Mouse (Mus musculus) retina, postnatal 1 day (tissue): ENCODE data around the gene Med12l.
A peak's percentile ranks its signal among the peaks of the same experiment; 100 is the strongest.

Source experiments
- DNase-seq: peaks from one replicate; pipeline ENCODE4 v3.0.0-alpha.2; 2012

Med12l gene

DNA sequence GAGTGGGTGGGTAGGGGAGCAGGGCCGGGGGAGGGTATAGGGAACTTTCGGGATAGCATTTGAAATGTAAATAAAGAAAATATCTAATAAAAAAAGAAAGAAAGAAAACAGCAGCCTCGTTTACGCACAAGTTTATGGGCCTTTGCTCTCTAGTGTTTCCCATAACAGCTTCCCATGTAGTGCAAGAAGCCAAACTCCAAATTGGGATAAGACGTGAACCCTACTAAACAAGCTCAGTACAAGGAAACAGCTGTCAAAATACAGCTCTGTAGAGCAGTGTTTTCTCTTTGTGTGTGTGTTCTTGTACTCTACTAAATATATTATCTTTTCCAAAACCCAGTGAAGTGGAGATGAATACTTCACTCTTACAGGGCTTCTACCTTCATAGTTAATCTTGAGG is 139.6 kb downstream of the Med12l start:
- DNase-seq = no peak

DNA sequence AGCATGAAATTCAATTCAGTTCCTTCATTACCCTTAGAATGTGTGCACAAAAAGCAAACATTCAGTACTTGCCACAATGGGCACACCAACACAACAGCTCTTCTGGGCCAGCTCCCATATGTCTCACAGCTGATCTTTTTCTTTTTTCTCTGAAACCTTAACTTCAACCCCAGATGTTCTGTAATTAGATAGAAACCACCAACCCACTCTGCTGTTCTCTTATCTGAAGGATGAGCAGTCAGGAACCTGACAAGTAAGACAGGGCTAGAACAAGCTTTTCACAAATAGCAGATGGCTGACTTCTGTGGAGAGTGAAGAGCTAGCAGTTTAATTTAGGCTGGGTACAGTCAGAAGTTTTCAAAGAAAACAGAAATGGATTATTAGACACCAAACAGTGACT is 144.0 kb downstream of the Med12l start:
- no peak for DNase-seq

DNA sequence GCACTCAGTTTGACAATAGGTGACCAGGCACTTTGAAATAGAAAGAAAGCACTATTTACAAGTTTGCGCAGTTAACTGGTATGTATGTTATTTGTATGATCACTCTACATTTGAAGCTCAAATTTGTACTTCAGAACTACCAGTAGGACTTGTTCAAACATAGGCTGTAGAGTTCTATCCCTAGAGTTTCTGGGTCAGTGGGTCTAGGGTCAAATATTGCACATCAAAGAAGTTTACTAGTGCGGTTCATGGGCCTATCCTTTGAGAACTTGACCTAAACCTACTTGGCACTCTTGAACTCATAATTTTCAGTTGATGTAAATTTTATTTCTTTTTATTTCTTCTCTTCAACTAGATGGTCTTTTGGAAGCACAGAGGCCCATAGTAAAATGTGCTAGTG is 145.0 kb downstream of the Med12l start:
- DNase-seq = no peak

DNA sequence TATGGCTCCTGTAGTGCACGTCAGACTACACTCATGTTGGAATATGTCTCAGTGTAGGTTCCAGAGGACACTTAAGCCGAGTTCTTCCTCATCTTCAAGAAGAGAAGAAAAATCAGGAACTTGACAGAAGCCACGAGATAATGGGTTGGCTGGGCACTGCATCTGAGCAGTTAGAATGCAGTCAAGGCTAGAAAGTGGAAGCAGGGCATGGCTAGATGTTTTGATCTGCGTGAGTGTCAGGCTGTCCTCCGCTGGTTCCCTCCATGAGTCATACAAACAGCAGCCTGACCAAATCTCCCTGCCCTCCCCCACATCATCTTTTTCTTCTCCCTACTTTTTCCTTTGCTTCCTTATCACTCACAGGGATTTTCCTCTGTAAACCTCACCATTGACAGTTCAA is 147.8 kb downstream of the Med12l start, which contains the start of gene P2ry14:
P2ry14 (minus strand) TSS at position 195 of the 400 bp plus-strand sequence.
- DNase-seq = no peak

DNA sequence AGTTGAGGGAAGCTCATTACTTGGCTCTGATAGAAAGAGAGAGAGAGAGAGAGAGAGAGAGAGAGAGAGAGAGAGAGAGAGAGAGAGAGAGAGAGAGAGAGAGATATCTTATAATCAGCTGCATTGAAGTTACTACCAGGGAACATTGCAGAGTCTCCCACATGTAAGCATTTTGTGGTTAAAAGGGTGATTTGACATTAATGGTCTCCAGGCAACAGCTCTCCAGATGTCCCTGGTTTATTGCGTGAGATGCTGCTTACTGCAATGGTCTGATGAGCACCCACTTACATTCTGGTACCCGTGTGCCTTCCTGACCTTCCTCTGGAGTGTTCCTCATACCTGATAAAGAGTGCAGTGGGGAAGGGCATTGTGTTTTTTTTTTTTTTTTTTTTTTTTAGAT is 149.3 kb downstream of the Med12l start:
- no peak for DNase-seq

DNA sequence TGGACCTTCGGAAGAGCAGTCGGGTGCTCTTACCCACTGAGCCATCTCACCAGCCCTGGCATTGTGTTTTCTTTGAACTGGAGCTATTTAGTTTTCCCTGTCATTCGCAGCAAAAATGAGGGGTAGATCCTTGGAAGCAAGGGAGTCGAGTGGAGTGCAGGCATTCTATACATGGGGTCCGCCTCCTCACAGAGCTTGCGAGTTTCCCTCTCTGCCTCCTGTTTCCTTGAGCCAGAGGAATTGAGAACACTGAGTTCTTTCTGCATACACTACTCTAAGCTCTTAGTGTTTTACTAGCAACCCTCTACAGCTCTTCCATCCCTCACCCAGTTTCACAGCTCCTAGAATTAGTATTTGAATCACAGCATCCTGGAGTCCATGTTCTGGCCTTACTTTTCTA is 149.8 kb downstream of the Med12l start:
- DNase-seq = no peak

DNA sequence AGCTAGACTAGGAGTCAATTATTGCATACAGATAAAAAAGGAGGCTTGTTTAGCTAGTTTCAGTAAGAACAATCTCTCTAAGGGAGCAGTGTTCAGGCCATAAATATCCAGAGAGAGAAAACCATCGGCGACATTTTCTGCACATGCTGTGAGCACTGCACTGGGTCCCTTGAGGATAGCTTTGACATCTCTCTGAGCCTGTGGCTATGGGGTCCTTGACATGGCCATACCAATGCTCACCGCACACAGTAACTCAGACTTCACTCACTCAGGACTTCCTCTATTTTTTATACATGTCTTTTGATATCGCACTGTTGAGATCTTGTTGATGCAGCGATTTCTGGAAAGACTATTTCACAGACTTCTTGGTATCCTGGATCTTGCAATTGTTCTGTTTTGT is 151.4 kb downstream of the Med12l start:
- DNase-seq = no peak

DNA sequence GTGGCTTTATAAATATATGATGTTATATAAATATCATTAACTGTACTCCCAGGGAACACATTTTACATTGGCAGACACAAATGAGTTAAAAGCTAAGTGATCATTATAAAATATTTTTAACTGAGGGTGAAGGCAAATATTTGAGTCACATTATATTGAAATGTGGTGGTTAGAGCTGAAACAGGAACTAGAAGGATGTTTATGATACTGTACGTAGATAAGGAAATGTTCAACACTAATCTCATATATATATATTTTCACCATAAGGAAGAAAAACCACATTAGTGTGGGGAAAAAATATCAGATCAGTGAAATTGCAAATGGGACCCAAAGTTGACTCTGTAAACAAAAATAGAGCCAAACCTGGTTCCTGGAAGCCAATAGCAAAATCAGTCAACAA is 154.8 kb downstream of the Med12l start:
- no peak for DNase-seq

DNA sequence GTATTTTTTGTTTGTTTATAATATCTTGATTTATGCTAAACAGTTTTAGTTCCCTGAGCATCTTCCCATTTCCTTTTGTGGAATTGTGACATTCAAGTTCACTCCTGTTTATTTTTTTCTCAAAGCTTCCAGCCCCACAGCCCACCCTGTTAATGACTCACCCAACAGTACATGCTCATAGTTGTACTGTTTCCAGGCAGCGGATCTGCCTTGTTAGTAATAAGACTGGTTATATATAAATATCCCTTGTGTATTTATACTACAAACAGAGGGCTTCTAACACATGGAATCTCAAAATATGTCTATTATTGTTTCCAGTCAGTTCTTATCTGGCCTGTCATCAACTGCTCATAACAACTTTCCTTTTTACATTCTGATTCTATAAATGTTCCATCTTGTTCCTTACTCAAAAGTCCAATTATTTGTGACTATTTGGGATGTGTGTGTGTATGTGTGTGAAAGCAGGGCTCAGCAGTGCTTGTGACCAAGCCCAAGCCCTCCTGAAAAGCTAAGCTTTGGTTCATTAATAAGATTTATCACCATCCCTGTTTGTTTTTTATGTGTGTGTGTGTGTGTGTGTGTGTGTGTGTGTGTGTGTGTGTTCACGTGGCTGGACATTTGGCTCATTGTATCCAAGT is 161.9 kb downstream of the Med12l start:
- DNase-seq = no peak

DNA sequence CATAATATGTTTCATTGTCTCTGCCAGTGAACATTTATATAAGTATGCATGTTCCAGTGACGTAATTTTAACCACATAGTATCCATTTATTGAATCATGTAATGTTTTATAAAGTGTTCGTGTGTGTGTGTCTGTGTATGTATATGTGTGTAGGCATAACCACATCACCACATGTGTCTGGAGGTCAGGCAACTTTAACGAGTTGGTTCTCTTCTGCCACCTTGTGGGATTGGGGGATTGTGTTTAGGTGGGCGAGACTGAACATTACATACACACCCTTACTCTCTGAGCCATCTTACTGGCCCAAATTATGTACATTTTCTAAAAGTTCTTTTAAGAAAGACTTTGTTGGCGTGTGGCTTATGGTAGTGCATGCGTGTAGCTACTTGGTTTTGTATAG is 162.9 kb downstream of the Med12l start:
- DNase-seq = no peak

DNA sequence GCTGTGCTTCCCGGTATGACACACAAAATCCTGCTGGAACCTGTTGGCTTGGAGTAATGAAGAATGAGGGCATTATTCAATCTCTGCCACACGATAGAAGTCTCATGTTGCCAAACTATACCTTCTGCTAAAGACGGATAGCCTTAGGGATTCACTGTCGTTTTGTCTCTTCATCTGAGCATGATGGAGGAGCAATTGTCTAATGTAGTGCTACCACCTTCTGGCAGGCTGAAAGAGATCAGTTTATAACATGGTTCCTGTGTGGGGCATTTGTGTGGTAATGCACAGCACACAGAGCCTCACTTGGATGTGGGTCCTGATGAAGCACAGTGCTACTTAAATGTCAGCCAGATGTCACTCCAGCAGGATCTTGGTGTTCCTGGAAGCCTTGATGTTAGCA is 163.6 kb downstream of the Med12l start:
- DNase-seq = no peak

DNA sequence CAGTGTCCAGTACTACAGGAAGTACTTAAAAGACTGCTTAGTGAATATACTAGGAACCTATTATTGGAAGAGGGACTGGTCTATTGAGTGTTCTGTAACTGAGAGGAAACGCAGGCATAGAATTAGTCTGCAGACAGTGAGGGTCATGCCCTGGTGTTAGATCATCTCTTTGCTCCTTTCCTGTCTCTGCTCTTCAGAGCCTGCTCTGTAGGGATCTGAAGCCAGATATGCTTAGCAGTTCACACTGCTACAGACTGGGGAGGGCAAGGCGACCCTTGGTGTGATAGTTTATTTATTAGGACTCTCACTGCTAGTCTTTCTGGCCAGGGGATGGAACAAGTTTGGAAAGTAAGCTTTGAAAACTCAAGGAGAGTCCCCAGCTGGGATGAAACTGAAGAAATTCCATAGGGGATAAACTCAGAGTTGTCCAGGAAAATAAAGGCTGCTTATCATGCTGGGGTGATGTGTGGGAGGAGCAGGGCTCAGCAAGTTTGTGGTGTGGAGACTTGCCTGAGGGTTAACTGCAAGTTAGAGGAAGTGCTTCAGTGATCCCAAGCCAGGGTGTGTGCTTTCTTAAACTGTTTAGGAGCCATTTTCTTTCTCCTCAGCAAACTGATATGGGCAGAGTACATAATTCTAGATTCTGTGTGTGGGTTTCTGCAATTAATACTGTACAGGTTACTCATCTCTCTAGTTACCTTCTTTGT is 164.4 kb downstream of the Med12l start:
- DNase-seq = no peak

DNA sequence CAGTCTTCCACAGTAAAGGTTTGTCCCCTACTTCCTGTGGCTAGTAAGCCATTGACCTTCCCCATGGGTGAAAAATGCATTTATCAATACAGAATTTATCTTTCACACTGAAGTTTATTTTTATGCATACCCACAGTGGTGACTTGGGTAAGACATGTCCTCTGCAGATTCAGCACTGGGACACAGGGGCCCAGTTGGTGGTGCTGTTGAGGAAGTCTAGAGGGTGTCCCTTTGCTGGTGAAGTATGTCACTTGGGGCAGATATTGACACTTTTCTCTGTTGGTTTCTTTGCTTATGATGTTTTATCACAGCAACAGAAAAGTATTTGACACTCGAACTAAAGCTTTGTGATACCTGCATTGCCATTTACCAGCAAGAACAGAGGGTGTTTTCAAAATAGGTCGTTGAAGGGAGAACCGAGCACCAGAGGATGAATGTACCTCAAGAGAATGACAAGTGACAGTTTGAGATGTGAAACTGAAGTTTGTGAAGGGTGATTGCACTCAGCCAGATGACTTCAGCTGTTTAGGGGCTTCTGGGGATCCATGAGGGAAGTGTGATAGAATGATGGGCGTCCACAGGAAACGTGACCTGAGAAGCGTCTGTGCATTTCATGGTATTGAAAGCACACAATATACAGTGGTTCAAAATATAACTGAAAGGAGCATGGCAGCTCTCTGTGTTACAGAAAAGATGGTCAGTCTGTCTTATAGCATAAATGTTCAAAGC is 169.0 kb downstream of the Med12l start:
- DNase-seq = no peak

DNA sequence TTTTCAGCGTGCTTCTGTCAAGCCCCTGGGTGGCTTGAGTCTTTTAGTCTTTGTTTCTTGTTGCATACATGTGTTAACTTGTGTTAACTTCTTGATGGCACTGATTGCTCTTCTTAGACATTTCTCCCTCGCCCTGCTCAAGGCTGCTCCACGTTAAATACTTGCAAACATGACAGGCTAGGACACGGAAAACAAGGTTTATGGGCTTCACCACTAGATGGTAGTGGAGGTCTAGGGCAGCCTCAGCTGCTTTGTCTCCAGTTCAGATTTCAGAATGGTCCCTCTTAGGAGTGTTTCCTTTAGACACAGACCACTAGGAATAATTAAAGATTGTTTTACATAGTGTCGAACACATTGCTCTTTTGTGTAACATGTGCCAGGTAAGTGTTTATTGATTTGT is 169.6 kb downstream of the Med12l start:
- DNase-seq = peak; percentile 72

DNA sequence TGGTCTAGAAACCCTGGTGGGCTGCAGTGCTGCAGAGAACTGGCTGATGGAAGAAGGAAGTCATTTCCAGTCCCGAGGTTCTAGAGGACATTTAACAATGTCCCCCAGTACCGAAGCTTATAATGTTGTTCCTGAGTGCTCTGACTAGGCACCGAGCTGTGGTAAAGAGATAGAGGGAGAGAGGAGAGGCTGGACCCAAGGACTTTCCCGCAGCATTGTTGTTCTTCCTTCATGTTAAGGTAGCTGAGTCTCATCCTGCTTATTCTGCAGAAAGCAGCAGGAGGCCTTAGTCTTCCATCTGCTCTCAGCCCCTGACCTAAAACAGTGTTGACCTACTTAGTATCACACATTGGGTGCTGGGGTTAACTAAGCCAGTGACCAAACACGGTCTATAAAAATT is 171.2 kb downstream of the Med12l start:
- DNase-seq = peak; percentile 61

DNA sequence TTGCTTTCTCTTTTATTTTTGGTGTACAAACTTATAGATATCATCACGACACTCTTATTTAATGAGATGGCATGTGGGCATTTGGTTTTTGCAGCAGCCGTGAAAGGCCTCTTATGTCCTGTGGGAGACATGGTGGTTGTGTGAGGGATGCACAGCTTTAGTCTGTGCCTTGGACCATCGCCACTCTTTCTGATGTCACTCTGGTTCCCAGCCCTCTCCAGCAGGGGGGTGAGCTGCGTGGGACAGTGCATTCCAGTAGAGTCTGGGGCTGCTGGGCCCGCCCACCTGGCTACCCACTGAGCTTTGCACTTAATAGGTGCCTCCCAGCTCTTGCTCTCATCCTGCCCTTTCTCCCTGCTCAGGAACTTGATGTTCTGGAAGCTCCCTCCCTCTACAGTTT is 175.5 kb downstream of the Med12l start:
- no peak for DNase-seq

DNA sequence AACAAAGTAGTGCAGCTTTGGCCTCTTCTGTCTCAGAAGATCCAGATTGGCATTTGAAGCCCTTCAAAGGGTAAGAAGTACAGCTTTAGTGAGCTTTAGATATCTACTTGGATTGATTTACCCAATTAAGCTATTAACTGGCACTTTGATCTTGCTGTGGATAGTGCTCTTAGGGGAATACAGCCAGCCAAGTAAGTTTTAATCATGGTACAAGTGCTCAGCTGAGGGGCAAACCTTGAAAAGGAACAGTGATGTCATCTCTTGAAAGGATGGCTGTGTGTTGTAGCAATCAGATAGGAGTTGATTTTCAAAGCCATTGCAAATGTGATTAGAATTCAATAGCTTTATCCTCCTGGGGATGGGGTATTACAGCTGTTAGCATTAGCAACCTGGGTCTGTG is 176.5 kb downstream of the Med12l start:
- no peak for DNase-seq

DNA sequence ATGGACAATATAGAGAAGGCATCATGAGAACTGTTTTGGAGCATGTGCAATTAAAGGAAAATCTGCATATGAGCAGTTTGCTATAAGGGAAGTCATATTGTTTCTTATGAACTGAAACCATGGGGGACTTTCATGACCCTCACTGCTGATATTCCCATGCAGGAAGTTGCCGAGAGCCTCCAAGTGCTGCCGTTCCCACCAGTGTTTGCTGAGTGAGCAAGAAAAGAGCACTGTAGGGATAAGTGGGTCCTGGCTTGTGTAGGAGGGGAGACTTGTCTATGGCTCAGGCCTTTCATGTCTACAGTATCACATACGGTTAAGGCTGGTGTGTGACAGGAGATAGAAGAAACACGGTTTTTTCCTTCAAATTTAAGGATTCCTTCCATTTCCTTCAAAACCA is 180.0 kb downstream of the Med12l start:
- no peak for DNase-seq

DNA sequence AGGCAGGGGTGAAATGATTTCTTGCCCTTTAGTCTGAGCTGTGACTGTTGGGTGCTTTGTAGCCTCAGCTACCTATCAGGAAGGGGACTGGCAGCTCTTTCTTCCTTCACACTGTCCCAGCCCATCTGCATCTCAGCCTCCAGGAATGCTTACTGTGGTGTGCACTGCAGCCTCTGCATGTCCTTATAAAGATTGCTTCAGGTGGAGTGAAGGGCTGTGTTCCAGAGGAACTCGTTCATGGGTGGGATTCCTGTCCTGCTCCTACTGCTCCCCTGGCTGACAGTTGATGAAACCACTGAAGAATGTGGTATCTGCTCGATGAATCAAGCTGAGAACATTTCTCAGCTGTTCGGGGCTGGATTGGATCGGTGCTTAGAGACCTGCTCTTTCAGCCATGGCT is 181.7 kb downstream of the Med12l start:
- no peak for DNase-seq

DNA sequence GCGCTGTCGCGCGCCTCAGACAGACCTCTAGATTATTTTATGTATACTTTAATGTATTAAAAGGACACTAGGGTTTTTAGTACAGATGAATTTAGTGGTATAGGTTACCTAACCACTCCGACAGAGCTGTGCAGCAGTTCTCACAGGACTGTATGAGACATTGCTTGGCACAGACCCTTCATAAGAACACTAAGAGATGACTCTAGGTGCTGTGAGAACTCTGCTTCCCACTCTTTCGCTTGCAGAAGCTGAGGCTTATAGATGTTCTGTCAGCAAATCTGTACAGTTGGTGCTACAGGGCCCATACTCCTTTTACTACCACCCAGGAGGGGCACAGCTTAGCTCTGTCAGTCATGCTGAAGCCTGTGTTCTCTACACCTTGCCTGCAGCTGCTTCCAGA is 186.0 kb downstream of the Med12l start:
- no peak for DNase-seq

DNA sequence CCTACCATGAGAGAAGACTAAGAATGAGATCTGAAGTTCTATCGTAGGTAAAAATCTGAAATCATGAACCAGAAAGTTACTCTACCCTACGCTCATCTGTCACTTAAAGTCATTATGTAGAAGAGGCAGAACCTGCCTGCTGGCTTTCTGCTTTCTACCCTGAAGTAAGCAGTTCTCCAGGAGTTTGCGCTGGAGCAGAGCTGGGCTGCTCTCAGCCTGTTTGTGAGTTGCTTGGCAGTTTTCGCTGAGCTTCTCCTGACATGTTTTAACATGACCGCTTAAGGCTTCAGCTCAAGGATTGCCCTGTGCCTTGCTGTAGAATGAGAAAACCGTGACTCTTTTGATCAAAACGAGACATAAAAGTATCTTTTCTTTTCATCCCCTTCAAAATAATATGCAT is 188.5 kb downstream of the Med12l start:
- no peak for DNase-seq

DNA sequence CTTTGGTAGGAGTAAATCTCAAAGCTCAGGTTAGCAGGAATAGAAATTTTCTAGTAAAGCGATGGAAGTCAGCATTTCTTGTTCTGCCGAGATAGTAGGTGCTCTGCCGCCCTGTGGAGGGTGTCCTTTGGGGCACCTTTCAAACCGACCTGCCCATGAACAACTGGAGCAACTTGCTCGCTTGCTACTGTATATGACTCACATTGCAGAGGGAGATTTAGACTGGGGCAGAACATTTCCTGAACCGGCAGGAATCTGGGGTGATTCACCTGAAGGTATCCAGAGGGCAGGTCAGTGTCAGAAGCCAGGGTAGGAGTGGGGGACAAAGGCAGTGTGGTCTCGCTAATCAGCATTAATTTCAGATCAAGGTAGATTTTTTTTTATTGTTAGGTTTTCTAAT is 189.3 kb downstream of the Med12l start, which contains the start of gene Gpr87:
Gpr87 (minus strand) TSS at position 167 of the 400 bp plus-strand sequence.
- DNase-seq = no peak

DNA sequence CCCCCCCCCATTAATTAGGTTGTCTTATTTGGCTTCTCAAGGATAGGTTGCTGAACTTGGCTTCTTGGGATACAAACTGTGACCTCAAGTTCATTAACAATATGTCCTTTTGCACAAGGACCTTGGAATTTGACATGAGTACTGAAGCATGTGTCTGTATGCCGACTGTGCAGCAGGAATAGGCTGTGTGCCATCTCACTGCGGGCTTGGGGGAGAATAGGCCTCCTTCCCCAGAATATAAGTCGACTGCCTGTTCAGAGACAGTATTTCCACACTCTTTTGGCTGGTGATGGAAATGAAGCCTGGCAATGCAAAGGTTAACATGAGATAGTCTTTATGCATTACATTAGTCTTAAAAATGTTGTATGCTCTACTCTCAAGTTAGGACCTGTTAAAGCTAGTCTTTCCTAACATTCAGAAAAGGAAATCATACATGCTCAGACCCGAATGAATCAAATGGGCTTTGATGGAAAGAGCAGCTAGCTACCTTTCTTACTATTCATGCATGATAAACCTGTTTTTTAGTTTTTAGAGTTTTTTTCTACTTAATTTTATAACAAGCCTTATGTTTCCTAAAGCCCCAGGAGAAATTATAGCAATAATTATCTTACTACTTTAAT is 191.8 kb downstream of the Med12l start:
- no peak for DNase-seq
